Mouse (Mus musculus) cerebellum, adult 2 months (tissue): ENCODE data around the gene Crabp2.

ENCODE experiments used
- CTCF ChIP-seq: fragments of 200-500 bp; IDR thresholded peaks from 2 replicates; pipeline ENCODE4 v1.5.1; 2011; ENCODE audit warnings: low read depth, mild to moderate bottlenecking, control low read depth, low read length, moderate library complexity, borderline replicate concordance; ENCODE audit not compliant: insufficient read depth
- POLR2A ChIP-seq: fragments of 200-500 bp; IDR thresholded peaks from 2 replicates; pipeline ENCODE4 v1.6.1; 2011; ENCODE audit warnings: low read length, control low read depth, borderline replicate concordance; ENCODE audit not compliant: insufficient read depth

- TF ChIP-seq POLR2A (no peak), CTCF (no peak)
Observed at GRCm38 (mm10) chr3:87929341-87930077, 19.0 kb upstream of the Crabp2 start.
